Mouse (Mus musculus) midbrain, embryonic 15.5 days (tissue): Measurements from ENCODE around the gene D830030K20Rik. TPM values are rescaled to one million over a fixed set of nuclear protein-coding genes. Genes with fewer than 3 reads are reported as not detected.
A peak's percentile ranks its signal among the peaks of the same experiment; 100 is the strongest.
"Not testable (repeated sequence)": the region's sequence is repeated elsewhere in the genome, so short reads cannot be mapped to it uniquely, and the experiment has no call there.

ENCODE experiments used
- ATAC-seq: fragments of 200-750 bp; cut with Nextera tagmentation; replicated peaks from 2 replicates; pipeline ENCODE4 v1.8.0; 2017; ENCODE audit warnings: moderate TSS enrichment
- H3K27ac ChIP-seq: fragments of 300-500 bp; sonication (generic); 2 replicates; pipeline ENCODE4 v1.5.1; 2015; ENCODE audit warnings: mild to moderate bottlenecking, inconsistent platforms
- H3K27me3 ChIP-seq: fragments of 300-500 bp; sonication (generic); replicated peaks from 2 replicates; pipeline ENCODE4 v1.6.1; 2015; ENCODE audit warnings: inconsistent platforms
- H3K36me3 ChIP-seq: fragments of 300-500 bp; sonication (generic); replicated peaks from 2 replicates; pipeline ENCODE4 v1.6.1; 2015; ENCODE audit warnings: inconsistent platforms
- H3K4me1 ChIP-seq: fragments of 300-500 bp; sonication (generic); 2 replicates; pipeline ENCODE4 v1.6.1; 2015; ENCODE audit warnings: inconsistent platforms
- H3K4me2 ChIP-seq: fragments of 300-500 bp; sonication (generic); 2 replicates; pipeline ENCODE4 v1.6.1; 2015; ENCODE audit warnings: inconsistent platforms, mild to moderate bottlenecking, moderate library complexity
- H3K4me3 ChIP-seq: fragments of 300-500 bp; sonication (generic); 2 replicates; pipeline ENCODE4 v1.5.1; 2015; ENCODE audit warnings: mild to moderate bottlenecking, inconsistent platforms
- H3K9ac ChIP-seq: fragments of 300-500 bp; sonication (generic); 2 replicates; pipeline ENCODE4 v1.6.1; 2015; ENCODE audit warnings: mild to moderate bottlenecking, inconsistent platforms
- H3K9me3 ChIP-seq: fragments of 300-500 bp; sonication (generic); 2 replicates; pipeline ENCODE4 v1.6.1; 2016; ENCODE audit warnings: inconsistent platforms
- WGBS: fragments of 180-500 bp; shearing (Covaris S2); methylation state at CpG from one replicate; pipeline ENCODE4 v1.1.7; 2015; ENCODE audit warnings: mixed read lengths; 5-methylcytosine and 5-hydroxymethylcytosine counted together
- polyA plus RNA-seq: library from polyadenylated mRNA; unstranded; fragments of >200 nt; fragmentation: Nextera tagmentation; extraction: Ambion mirVana; gene quantifications from 2 replicates; pipeline ENCODE4 v1.2.1, GENCODE M21; 2015

Gene D830030K20Rik
- polyA plus RNA-seq: 33.9 and 35.4 TPM in 2 replicates

DNA sequence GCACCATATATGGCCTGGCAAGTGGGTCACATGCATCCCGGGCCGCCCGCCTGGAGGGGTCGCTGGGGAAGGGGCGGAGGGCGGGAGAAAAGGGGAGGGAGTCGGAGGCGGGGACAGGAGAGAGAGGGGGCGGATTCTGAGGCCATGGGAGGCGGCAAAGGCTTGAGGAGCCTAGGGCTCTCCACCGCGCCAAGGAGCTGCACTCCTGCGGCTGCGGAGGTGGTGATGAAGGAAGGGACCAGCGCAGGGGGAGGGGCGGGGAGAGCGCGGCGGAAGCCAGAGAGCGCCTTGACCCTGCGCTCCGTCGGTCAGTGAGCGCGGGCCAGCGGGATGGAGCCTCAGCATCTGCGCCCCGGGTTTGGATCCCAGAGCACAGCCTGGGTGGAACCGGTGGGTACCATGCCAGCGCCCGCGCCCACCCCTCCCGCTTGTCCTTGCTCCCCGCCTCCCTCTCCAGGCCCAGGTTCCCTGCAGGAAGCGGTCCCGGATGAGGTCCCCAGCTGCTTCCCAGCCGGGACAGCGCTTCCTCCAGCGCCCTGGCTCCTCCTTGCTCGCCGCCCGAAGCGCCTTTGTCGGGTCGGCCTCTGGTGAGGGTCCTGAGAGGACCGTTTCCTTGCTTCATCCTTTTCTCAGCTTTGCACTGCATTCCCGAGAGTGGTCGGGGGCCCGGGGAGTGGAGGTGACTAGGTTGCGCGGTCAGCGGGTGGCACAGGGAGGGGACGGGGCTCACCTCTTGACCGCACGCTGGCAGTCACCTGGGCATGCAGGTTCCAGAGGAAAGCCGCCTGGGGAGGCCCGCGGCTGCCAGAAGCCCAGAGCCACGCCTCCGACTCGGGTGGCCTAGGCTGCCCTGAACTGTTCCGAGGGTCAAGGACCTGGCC lies at the start of gene D830030K20Rik:
D830030K20Rik (plus strand) TSS at position 217 of the 881 bp plus-strand sequence.
- peak within 1 kb of the TSS; percentile 71 for H3K4me2 ChIP-seq
- H3K4me3 ChIP-seq: peak within 1 kb of the TSS; percentile 64
- peak; percentile 75; the same call in 1 of the 2 replicates for ATAC-seq
- H3K9me3 ChIP-seq, H3K27me3 ChIP-seq, H3K4me1 ChIP-seq, H3K36me3 ChIP-seq: not testable (repeated sequence)
- H3K27ac ChIP-seq: 0 out of 2 replicates have a peak within 1 kb of the TSS, but pooled peaks have one; percentile 34
- peak within 1 kb of the TSS; percentile 58 for H3K9ac ChIP-seq
- under 1% methylated on average over 28 of the region's 62 CpGs for WGBS

DNA sequence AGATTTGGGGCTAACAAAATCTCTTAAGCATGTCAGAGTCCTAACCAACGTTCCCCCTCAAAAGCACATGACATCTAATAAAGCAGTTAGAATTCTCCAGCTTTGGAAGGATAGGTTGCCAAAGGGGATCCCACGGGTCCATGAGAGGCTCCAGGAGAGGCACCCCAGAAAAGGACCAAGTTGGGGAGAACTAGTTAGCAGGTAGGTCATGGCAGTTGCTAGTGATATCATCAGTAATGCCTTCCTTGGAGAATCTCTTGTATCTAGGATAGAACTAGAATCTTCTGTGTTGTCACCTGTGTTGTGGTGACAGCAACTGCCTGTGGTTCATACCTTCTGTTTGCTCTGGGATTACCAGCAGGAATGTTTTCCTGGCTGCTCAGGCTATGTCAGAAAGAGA lies 20.3 kb upstream of the D830030K20Rik start, which contains the start of gene Gm5795:
Gm5795 (plus strand) TSS at position 301 of the 400 bp plus-strand sequence.
- not testable (repeated sequence) for H3K4me3 ChIP-seq, H3K27ac ChIP-seq, H3K4me2 ChIP-seq, H3K27me3 ChIP-seq, H3K36me3 ChIP-seq, H3K4me1 ChIP-seq, ATAC-seq, H3K9ac ChIP-seq, H3K9me3 ChIP-seq
- no CpG with 5 or more reads among the region's 2 CpGs for WGBS

DNA sequence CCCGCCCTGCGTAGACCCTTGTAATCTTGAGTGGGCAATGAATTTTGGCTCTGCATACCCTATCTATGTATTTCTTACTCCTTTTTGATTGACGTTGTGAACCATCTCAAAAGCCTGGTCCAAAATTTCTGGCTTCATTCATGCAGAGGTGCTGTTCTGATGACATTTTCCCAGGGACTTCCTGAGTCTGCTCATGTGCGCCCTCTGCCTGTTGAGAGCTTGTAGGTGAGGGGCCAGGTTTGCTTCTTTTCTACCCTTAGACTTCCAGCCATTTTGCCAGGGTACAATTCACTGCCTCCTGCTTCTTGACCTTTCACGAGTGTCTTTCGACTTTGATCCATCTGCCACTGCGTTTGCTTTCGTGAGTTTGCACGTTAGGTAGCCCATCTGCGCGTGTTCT lies 1.1 kb downstream of the D830030K20Rik start:
- WGBS: 9% methylated on average over 9 of the region's 11 CpGs
- H3K4me2 ChIP-seq: peak overlapping the region; percentile 33; the same call in 1 of the 2 replicates

DNA sequence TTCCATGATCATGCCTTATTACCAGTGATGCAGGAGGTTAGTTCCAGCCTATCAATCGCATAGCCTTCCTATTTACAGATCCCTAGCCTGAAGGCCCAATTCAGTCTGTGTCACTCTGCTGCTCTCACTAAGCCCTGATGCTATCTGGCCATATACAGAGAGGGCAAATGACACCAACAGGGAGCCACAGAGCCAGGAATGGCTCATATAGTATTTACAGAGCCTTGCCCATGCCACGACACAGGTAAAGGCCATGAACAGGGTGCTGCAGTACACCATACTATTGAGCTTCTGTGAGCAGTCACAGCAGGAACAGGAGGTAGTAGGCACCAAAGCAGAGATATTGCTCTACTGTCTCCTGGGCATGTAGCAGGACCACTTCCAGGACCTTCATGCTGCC lies 54.2 kb downstream of the D830030K20Rik start:
- not testable (repeated sequence) for H3K36me3 ChIP-seq, ATAC-seq, H3K9me3 ChIP-seq, H3K27me3 ChIP-seq, H3K9ac ChIP-seq, H3K4me1 ChIP-seq, H3K4me3 ChIP-seq, H3K4me2 ChIP-seq, H3K27ac ChIP-seq
- 84% methylated on average over 2 of the region's 2 CpGs for WGBS

More for the DNA sequence above, 1.1 kb downstream of the D830030K20Rik start:
- not testable (repeated sequence) for ATAC-seq, H3K9ac ChIP-seq, H3K9me3 ChIP-seq, H3K27me3 ChIP-seq, H3K36me3 ChIP-seq, H3K4me1 ChIP-seq, H3K27ac ChIP-seq
- peak overlapping the region; percentile 21; the same call in 1 of the 2 replicates for H3K4me3 ChIP-seq

Other genes with a start within 250 kb of the D830030K20Rik start
- not detected in 2 replicates for gene Gm2888, start 178.5 kb upstream of the D830030K20Rik start, polyA plus RNA-seq
- gene Gm2897, start 159.2 kb upstream of the D830030K20Rik start, polyA plus RNA-seq: 12.8 and 14.7 TPM in 2 replicates
- not detected in 2 replicates for gene Gm10340, start 74.5 kb upstream of the D830030K20Rik start, polyA plus RNA-seq
- 0.41 TPM in 1 of 2 replicates, not detected in the other for gene Gm5795, start 20.2 kb upstream of the D830030K20Rik start, polyA plus RNA-seq
- gene Gm2956, start 124.1 kb downstream of the D830030K20Rik start, polyA plus RNA-seq: 0.19 TPM in 1 of 2 replicates, not detected in the other
- gene Gm10413, start 186.6 kb downstream of the D830030K20Rik start, polyA plus RNA-seq: not detected in 2 replicates
- gene Gm10409, start 204.1 kb downstream of the D830030K20Rik start, polyA plus RNA-seq: 17.4 and 20.3 TPM in 2 replicates
- 8.5 and 9.4 TPM in 2 replicates for gene Gm3005, start 219.6 kb downstream of the D830030K20Rik start, polyA plus RNA-seq
- not detected in 2 replicates for gene Gm10408, start 240.9 kb downstream of the D830030K20Rik start, polyA plus RNA-seq